Mouse (Mus musculus) kidney, postnatal 10 days (tissue): ENCODE results near the gene Cc2d2b.
A peak's percentile ranks its signal among the peaks of the same experiment; 100 is the strongest.

Experiments
- DNase-seq: peaks from one replicate; pipeline ENCODE4 v3.0.0; 2021; ENCODE audit warnings: mixed read lengths

Cc2d2b gene

DNA sequence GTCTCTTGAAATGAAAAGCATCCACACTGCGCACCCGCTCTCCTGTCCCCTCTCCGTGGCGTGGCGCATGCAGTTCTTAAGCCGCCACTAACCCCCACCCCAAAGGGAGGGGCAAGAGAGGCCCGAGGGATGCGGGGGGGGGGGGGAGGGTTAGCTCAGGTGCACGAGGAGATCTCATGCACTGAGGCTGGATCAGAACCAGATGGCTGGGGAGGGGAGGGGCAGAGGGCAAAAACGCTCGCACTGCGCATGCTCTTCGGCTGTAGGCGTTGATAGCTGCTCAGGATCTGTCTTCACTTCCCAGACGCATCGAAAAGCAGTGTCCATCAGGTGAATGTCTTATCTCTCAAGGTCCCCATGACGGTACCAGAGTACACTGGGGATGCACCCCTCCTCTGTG is at the start of gene Cc2d2b:
Gene Cc2d2b, plus strand, starts transcription at position 195 of the 400 bp plus-strand sequence.
- DNase-seq = no peak

DNA sequence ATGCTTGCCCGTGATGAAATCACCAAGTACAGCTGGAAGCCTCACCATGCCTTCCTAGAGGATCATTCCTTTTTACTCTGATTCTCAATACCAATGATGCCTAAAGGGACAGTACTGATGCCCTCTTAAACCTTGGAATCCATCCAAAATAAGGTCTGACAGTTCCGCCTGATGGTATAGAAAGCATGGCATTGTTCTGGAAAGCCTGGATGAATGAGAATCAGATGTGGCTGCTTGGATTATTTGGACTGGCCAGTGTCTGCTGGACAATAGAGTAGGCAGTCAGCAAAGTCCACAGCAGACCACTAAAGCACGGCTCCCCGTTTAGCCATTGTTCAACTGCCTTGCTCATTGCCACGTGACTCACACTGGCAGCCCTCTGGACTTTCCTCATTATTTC is 48.7 kb upstream of the Cc2d2b start:
- DNase-seq = no peak

DNA sequence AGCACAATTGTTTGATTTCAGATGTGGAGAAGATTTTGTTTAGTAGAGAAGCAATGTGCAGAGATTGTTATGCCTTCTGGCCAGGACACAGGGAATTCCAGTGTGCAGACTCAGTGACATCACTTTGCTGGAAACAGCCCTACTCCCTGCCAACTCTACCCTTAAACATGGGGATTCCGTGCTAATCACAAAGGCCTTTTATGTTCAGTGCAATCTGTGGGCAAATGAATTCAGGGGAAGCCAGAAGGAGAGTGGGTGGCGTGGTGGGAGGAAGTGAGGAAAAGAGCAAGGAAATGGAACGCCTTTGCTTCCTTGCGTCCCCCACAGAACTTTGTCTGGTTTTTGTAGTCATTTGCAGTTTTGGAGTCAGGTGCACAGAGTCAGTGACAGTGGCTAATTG is 46.1 kb upstream of the Cc2d2b start:
- no peak for DNase-seq

DNA sequence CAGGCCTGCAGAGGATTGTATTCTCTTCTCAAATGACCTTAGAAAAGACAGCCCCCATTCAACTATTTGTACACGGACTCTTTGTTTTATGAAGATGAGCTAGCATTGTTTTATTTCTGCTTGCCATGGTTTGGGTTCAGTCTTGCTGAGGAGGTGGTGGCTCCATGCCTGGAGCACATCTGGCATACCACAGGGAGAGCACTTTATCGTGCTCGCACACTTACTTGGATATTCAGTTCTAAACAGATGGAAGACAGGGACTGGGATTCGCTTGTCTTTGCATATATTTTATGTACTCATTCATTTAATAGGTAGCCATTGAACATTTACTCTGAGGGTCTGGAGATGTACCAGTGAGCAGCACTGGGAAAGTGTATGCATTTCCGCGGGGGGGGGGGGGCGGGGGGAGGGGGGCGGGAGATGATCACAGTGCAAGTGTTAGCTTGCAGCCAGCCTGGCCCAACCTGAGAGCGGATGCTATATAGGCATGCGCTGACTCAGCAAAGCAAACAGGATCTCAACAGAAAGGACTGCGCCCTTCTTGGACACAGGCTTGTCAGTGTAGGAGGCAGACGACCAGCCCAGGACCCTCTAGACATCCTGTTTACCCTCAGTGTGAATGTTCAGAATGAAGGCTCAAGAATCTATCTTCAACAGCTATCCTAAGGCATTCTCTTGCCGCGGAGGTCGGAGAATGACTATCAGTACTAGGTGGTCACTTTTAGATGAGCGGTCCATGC is 35.5 kb upstream of the Cc2d2b start:
- DNase-seq = no peak

GRCm38 (mm10) chr19:40714700-40715099 is 33.9 kb upstream of the Cc2d2b start:
- no peak for DNase-seq

DNA sequence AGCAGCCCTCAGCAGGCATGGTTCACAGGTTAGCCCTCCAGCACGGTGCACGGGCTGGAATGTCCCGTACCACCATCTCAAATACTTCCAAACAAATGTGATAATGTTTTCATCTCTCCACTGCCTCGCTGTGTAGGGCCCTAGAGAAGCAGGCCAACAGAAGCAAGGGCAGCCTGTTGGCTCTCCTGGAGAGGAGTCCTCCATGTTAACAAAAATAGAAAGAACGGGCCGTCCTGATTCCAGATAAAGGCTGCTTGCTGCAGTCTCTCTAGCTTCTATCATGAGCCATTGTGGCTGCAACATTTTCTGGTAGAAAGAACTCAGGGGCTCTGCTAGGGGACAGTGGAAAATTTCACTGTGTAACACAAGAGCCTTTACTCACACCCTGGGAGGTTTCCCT is 31.6 kb upstream of the Cc2d2b start:
- DNase-seq = no peak

DNA sequence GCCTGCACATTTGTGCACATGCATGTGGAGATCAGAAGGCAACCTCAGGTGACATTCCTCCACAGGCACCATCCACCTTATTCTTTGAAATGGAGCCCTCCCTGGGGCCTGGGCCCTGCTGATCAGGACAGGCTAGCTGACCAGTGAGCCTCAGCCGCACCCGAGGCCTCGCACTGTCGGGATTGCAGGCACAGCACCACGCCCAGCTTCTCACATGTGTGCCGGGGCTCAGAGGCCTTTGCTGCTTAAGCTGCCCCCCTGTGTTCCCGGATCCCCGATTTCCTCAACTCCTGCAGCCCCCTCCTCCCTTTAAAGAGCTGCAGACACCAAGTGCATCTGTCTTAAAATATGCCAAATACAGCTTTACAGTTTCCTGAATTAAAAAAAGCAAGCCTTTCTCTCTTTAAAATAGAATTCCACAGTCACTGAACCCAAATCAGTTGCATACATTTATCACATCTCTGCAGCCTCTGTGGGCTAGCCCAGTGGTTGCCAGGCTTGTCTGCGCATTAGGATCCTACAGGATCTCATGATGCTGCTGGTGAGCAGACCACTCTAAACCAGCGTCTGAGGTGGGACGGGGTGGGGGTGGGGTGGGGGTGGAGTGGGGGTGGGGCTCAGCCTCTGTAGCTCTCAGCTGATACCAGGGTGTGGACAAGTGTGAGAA is 29.0 kb upstream of the Cc2d2b start:
- DNase-seq = no peak

DNA sequence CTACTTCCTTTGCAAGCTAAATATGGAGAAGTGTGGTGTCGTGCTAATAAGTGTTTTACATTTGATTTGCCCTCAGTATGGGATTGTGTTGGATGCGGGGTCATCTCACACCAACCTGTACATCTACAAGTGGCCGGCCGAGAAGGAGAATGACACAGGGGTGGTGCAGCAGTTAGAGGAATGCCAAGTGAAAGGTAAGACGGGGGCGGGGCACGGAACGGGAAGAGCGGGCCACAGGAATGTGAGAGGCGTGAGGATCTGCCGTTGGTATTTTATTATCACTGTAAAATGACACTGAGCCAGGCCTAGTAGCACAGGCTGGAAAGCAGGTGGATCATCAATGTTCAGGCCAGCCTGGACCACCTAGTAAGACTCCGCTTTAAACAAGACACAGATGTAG is 28.2 kb upstream of the Cc2d2b start:
- DNase-seq = no peak

- DNase-seq = peak; percentile 76
Observed at GRCm38 (mm10) chr19:40722137-40723038, 26.2 kb upstream of the Cc2d2b start.

DNA sequence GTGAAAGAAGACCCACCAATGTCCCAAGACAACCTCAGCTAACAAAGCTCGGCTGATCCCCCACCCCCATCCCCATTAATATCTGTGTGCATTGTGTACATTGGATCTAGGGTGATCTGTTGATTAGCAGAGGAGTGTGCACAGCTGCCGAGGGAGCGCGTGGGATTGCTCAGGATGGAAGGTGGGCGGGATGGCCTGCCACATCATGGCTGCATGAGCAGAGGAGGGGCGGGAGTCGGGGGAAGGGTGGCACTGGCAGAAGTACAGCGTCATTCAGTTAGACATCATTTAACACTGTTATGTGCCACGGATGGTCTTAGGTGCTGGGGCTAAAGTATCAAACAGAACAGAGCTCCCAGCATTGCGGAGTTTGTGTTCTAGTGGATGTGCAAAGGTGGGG is 25.0 kb upstream of the Cc2d2b start:
- DNase-seq = no peak

- no peak for DNase-seq
Observed at GRCm38 (mm10) chr19:40726148-40726547, 22.4 kb upstream of the Cc2d2b start.

GRCm38 (mm10) chr19:40726614-40727013 is 21.9 kb upstream of the Cc2d2b start:
- no peak for DNase-seq

DNA sequence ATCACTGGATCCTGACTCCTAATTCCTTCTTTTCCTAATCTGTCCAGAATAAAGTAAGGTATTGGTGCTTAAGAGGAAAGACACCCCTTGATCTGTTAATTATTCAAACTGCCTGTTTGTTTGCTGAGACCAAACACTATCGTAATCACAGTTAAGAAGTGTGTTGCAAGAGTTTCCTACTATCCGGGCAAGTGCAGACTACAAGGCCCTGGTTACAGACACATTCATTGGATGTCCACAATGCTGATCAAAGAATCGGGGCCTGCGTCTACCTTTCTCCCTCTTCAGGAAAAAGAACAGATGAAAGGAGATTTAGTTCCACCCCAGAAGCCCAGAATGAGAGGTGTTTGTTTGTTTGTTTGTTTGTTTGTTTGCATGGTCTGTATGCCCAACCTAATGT is 20.3 kb upstream of the Cc2d2b start:
- no peak for DNase-seq

DNA sequence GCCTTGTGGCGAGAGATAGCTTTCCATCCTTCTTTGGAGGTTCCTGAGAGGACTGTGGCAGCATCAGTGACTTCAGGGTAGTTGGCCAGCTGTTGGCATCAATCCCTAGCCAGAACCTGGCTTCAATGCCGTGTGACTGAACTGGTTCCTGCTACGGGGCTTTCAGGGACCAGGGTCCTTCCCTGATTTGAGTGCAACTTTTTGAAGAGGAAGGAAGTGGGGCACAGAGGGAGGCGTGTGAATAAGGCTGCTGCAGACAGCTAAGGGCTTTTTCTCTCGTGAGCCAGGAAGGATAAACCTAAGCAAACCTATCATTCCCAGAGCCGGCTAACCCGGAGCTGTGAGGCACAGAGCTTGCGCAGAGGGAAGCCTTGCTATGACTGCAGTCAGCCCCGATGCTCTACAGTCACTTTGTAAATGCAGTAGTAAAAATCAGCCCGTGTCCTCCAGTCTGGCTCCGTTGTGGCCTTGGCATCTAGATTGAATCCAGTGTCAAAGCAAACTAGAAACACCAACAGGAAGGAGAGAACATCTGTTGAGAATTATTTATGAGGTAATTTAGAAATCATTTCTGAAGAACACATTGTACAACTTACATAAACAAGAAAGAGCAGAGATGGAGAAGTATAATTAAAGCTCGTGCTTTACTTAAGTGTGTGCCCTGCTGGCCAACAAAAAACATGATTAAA is 19.7 kb upstream of the Cc2d2b start:
- DNase-seq = no peak

DNA sequence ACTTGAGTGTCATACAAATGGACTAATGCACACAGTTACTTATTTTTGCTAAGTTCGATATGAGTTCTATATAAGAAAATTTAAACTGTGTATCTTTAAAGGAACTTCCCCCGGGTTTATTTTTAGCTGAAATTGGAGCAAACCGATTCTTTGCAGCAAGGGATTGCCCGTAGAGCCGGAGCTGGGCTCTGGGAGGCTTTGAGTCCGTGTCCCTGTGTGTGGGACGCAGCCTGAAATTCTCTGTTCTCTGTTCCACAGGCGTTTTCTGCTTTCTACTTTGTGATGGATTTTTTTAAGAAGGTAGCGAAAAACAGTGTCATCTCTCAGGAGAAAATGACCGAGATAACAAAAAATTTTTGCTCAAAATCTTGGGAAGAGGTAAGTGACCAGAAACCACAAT is 15.1 kb upstream of the Cc2d2b start:
- no peak for DNase-seq

- DNase-seq = no peak
Observed at GRCm38 (mm10) chr19:40733849-40734248, 14.7 kb upstream of the Cc2d2b start.

DNA sequence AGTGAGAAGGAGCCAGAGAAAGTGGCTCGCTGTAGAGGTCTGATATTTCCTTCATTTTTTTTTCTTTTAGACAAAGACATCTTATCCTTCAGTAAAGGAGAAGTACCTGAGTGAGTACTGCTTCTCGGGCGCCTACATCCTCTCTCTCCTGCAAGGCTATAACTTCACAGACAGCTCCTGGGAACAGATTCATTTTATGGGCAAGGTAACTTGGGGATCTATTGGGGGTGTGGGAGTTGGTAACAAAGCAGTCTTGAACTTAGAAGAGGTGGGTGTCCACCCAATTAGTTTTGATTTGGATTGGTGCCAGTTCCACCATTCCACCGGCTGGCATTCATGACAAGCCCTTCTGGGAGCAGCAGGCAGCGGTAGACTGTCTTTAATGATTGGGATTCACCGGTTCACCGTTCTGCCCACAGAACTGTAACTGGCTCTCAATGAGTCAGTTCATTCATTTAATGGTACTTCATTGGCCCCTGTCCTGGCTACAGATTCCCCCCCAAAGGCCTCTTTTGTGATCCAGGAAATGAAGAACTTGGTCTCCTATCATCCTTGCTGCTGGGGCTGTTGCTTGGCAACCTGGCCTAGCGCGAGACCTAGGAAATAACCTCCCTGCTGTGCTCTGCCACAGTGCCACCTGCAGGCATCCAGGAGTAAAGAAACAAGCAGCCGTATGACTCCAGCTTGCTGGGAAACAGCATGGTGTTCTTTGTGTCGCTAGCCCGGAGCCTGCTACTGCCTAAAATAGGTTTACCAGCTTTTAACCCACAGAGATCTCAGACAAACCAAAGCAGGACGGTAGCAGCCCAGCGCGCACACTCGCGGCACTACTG is 11.7 kb upstream of the Cc2d2b start:
- peak; percentile 76 for DNase-seq

- no peak for DNase-seq
Observed at GRCm38 (mm10) chr19:40737613-40738012, 10.9 kb upstream of the Cc2d2b start.

DNA sequence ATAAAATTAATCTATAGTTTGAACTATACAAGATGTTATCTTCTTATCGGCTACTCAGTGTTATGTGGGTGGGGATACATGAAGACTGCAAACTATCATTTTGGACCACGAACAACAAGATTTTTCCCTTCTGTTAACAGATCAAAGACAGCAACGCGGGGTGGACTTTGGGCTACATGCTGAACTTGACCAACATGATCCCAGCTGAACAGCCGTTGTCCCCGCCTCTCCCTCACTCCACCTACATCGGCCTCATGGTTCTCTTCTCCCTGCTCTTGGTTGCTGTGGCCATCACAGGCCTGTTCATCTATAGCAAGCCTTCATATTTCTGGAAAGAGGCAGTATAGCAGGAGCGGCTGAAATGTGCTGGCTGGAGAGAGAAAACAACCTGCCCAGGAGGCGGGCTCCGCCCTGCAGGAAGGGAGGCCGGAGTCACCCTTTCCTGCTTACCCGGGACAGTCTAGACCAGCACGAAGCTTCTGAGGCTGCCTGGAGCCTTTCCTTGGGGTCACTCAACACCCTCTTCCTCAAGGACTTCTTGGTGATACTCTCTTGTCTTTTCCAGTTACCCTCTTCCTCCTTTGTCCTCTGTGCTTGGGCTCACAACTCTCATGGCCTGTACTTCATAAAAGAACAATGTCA is 9.7 kb upstream of the Cc2d2b start:
- DNase-seq = no peak

DNA sequence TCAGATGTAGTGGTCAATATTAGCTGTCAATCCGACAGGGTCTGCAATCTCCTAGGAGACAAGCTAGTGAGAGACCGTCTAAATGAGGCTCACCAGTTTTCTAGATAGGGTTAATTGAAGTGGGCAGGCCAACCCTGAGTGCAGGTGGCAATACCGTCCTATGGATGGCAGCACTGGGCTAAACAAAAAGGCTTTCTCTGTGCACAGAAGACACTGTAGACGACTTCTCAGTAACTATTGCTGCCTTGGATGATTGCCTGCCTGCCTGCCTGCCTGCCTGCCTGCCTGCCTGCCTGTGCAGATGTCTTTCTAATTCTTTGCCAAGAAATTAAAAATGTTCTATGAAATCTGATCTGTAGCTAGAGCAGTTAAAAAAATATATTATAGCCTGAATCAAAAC is 1.9 kb upstream of the Cc2d2b start:
- DNase-seq = no peak

DNA sequence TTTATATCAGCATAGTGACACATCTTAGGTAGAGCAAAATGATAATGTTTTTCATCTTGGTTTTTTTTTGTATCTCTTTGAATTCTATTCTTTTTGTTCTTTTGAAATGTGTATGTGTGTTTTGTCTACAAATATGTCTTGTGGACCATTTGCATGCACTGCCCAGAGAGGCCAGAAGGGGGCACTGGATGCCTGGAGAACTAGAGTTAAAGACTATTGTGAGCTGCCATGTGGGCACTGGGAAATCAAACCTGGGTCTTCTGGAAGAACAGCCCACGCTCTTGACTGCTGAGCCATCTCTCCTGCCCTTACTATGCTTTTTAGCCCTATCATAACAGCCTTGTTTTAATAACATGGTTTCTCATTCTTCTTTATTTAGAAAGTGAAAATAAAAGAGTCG is 5.8 kb downstream of the Cc2d2b start:
- peak; percentile 53 for DNase-seq

DNA sequence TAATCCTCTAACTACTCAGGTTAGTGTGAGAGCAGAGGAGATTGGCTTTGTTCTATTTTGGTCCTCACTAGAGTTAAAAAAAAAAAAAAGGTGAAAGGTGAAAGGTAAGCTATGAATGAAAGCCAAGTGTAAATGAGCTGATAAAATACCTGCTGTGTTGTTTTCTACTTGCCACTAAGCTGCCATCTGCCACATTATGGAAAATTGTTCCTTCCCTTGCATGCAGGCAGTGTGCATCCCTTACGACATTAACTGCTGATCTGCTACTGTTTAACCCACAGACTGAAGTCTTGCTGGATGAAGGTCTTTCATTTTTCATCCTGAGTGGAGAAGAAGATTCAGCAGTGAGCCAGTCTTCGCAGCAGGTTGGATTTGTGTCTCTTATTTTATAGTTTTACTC is 11.5 kb downstream of the Cc2d2b start:
- no peak for DNase-seq
